22 mouse cellular contexts compared by ENCODE assay signal in the genomic region with DNA sequence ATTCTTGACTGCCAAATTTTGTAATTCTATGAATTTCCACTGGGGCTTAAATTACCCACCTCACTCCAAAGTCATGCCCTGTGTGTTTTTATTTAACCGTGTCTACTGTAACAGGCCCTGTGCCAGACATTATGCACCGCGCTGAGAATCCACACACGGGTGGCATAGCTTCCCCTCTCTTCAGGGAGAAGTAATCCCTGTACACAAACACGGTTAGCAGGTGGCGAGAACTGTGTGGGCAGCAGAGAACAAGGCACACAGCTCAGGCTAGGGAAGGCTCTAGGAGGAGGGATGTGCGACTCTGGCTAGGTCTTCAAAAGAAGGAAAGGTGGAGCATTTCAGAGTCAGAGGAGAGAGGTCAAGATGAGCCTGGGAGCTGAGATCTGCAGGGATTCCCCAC. TPM values are rescaled to one million over a fixed set of nuclear protein-coding genes. Genes with fewer than 3 reads are reported as not detected.
"Had no signal": no experiment of that assay in that cellular context is flagged by ENCODE, and none has a peak within 500 bp of the region (broad histone marks: within the 10 kb centered on the region; RNA-seq: fewer than 3 reads in every experiment).

No protein-coding gene starts in this region.

- H3K4me2 ChIP-seq: intestine, embryonic 15.5 days; kidney, embryonic 15.5 days; limb, embryonic 12.5 days; limb, embryonic 15.5 days; liver, embryonic 11.5 days; lung, embryonic 14.5 days; midbrain, embryonic 15.5 days; neural tube, embryonic 13.5 days; stomach, embryonic 15.5 days had no signal

- H3K4me3 ChIP-seq: intestine, embryonic 15.5 days; kidney, embryonic 15.5 days; limb, embryonic 12.5 days; limb, embryonic 15.5 days; midbrain, embryonic 15.5 days; myocyte; neural tube, embryonic 13.5 days; stomach, embryonic 15.5 days had no signal

- H3K27me3 ChIP-seq: midbrain, embryonic 15.5 days had no signal

- H3K9me3 ChIP-seq: intestine, embryonic 15.5 days; kidney, embryonic 15.5 days; limb, embryonic 12.5 days; limb, embryonic 15.5 days; midbrain, embryonic 15.5 days; neural tube, embryonic 13.5 days; stomach, embryonic 15.5 days had no signal

- H3K27ac ChIP-seq: intestine, embryonic 15.5 days; kidney, embryonic 15.5 days; limb, embryonic 12.5 days; limb, embryonic 15.5 days; liver, embryonic 14.5 days; macrophage; midbrain, embryonic 15.5 days; neural tube, embryonic 13.5 days; stomach, embryonic 15.5 days had no signal

- DNase-seq: kidney, adult 11 months; kidney, adult 8-10 months; kidney, postnatal 10 days; kidney, postnatal 36 days; left cerebral cortex, postnatal 4 days; liver, postnatal 0 days; lung, embryonic 14.5 days; retina, postnatal 1 day; spleen, adult 18-20 months; thymus, postnatal 25 days had no signal

- H3K9ac ChIP-seq: intestine, embryonic 15.5 days; kidney, embryonic 15.5 days; limb, embryonic 12.5 days; limb, embryonic 15.5 days; liver, embryonic 14.5 days; liver, postnatal 0 days; lung, embryonic 14.5 days; midbrain, embryonic 15.5 days; neural tube, embryonic 13.5 days; stomach, embryonic 15.5 days had no signal

- H3K36me3 ChIP-seq: intestine, embryonic 15.5 days; kidney, embryonic 15.5 days; limb, embryonic 12.5 days; limb, embryonic 15.5 days; midbrain, embryonic 15.5 days; neural tube, embryonic 13.5 days; stomach, embryonic 15.5 days had no signal

- ATAC-seq: intestine, embryonic 15.5 days; liver, postnatal 0 days; lung, postnatal 0 days; midbrain, embryonic 15.5 days had no signal

RNA-seq across cellular contexts. Expression of gene Podxl, which starts 3.4 kb away (rescaled TPM):
- polyA plus RNA-seq: macrophage had no signal
